In the genomic region with DNA sequence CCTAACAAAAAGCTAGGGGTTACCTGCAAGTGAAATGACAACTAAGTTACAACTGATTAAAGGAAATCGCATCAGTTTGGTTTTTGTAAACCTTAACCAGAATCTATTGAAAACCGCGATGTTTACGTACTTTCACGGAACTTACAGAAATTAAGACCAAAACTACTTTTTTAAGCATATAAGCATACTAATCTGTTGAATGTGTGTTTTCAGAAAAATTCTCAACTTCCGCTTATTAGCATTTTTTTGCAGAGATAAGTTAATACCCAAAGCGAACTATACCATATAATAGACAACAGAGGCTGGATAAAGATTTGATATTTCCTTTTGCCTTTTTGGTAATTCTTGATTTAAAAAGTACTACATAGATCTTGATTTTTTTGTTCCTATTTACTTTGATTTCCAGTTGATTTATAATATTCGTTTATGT, we compare ENCODE assay signal across 7 mouse cellular contexts. TPM values are rescaled to one million over a fixed set of nuclear protein-coding genes. Genes with fewer than 3 reads are reported as not detected.
DNase-seq lines count a peak whose midpoint lies in the region; ATAC-seq and TF ChIP-seq lines count a peak whose summit lies in the region.

No protein-coding gene starts in this region.

- DNase-seq in lung, postnatal 25 days (ENCODE audit: low spot score): no peak
- DNase-seq in MN1 (ENCODE audit: low spot score): no peak
- DNase-seq in gastrocnemius, postnatal 36 days: no peak

- ATAC-seq in lung, embryonic 16.5 days (ENCODE audit: low read depth): no peak
- no peak for ATAC-seq in limb, embryonic 12.5 days (ENCODE audit: insufficient number of reproducible peaks, insufficient read depth, low FRiP score, low TSS enrichment, low read depth)
- no peak for ATAC-seq in stomach, embryonic 14.5 days (ENCODE audit: insufficient number of reproducible peaks, insufficient read depth, low FRiP score, low read depth)

- H3K4me3 ChIP-seq in lung, embryonic 16.5 days (ENCODE audit: low read length): peak overlapping the region; percentile 98
- peak overlapping the region; percentile 93 for H3K4me3 ChIP-seq in embryonic fibroblast, embryonic 13.5 days (ENCODE audit: insufficient read depth, low read length)
- peak overlapping the region; percentile 95 for H3K4me3 ChIP-seq in limb, embryonic 12.5 days (replicated peaks)
- H3K4me3 ChIP-seq in stomach, embryonic 14.5 days (ENCODE audit: low read depth, low read length): peak overlapping the region; percentile 97

- intact Hi-C loops in gastrocnemius, postnatal 36 days (cut with DNase I): no loop called here

- H3K36me3 ChIP-seq in lung, embryonic 16.5 days (ENCODE audit: control insufficient read depth, insufficient read depth, low read length): no peaks in the 10 kb centered on the region
- peaks cover 9% of the 10 kb centered on the region; the same call in 1 of the 2 replicates for H3K36me3 ChIP-seq in limb, embryonic 12.5 days
- no peaks in the 10 kb centered on the region; the same call in 1 of the 2 replicates for H3K36me3 ChIP-seq in stomach, embryonic 14.5 days (ENCODE audit: control insufficient read depth, insufficient read depth, low read length)

- peak overlapping the region; percentile 96 for H3K9ac ChIP-seq in lung, embryonic 16.5 days (ENCODE audit: low read length)
- H3K9ac ChIP-seq in limb, embryonic 12.5 days (replicated peaks): peak overlapping the region; percentile 97
- peak overlapping the region; percentile 96 for H3K9ac ChIP-seq in stomach, embryonic 14.5 days (replicated peaks; ENCODE audit: low read depth, low read length)

- H3K4me2 ChIP-seq in lung, embryonic 16.5 days (ENCODE audit: low read depth, low read length): peak overlapping the region; percentile 96
- H3K4me2 ChIP-seq in limb, embryonic 12.5 days: peak overlapping the region; percentile 73
- H3K4me2 ChIP-seq in stomach, embryonic 14.5 days (replicated peaks; ENCODE audit: low read depth, low read length): peak overlapping the region; percentile 75

- no peaks in the 10 kb centered on the region for H3K27me3 ChIP-seq in lung, embryonic 16.5 days (ENCODE audit: control insufficient read depth, insufficient read depth, low read depth, low read length)
- no peaks in the 10 kb centered on the region for H3K27me3 ChIP-seq in limb, embryonic 12.5 days
- no peaks in the 10 kb centered on the region for H3K27me3 ChIP-seq in stomach, embryonic 14.5 days (ENCODE audit: control insufficient read depth, insufficient read depth, low read length)

- no peak for TF ChIP-seq POLR2A in embryonic fibroblast, embryonic 13.5 days (IDR thresholded peaks at IDR 0.05; ENCODE audit: low read depth, low read length)

- 12% methylated on average over 8 of the region's 8 CpGs for WGBS in lung, embryonic 16.5 days
- 17% methylated on average over 8 of the region's 8 CpGs for WGBS in limb, embryonic 12.5 days
- 11% methylated on average over 8 of the region's 8 CpGs for WGBS in stomach, embryonic 14.5 days

- peak overlapping the region; percentile 98; the same call in 1 of the 2 replicates for H3K27ac ChIP-seq in lung, embryonic 16.5 days (ENCODE audit: low read length)
- no peak overlapping the region for H3K27ac ChIP-seq in embryonic fibroblast, embryonic 13.5 days (ENCODE audit: insufficient read depth, low read length)
- H3K27ac ChIP-seq in limb, embryonic 12.5 days: peak overlapping the region; percentile 99; the same call in 1 of the 2 replicates
- H3K27ac ChIP-seq in stomach, embryonic 14.5 days (ENCODE audit: low read length): no peak overlapping the region; the same call in 1 of the 2 replicates

- peaks cover 12% of the 10 kb centered on the region for H3K4me1 ChIP-seq in lung, embryonic 16.5 days (replicated peaks; ENCODE audit: control insufficient read depth, insufficient read depth, low read length)
- no peaks in the 10 kb centered on the region; the same call in 1 of the 2 replicates for H3K4me1 ChIP-seq in embryonic fibroblast, embryonic 13.5 days (ENCODE audit: control insufficient read depth, insufficient read depth, low read length)
- peaks cover 15% of the 10 kb centered on the region for H3K4me1 ChIP-seq in limb, embryonic 12.5 days (replicated peaks)
- peaks cover 9% of the 10 kb centered on the region for H3K4me1 ChIP-seq in stomach, embryonic 14.5 days (ENCODE audit: control insufficient read depth, insufficient read depth, low read length)

- no peak for TF ChIP-seq CTCF in embryonic fibroblast, embryonic 13.5 days (IDR thresholded peaks at IDR 0.05; ENCODE audit: borderline replicate concordance, insufficient read depth, low read length)

- H3K9me3 ChIP-seq in lung, embryonic 16.5 days (ENCODE audit: control insufficient read depth, low read length): no peaks in the 10 kb centered on the region
- no peaks in the 10 kb centered on the region for H3K9me3 ChIP-seq in limb, embryonic 12.5 days
- no peaks in the 10 kb centered on the region for H3K9me3 ChIP-seq in stomach, embryonic 14.5 days (ENCODE audit: control insufficient read depth, low read depth, low read length)

RNA-seq across cellular contexts. Expression of gene Zbtb44, which starts 1.0 kb away (rescaled TPM):
- 7.1 and 7.6 TPM in 2 replicates for polyA plus RNA-seq in lung, embryonic 16.5 days (2015; fragmentation: Nextera tagmentation; extraction: Ambion mirVana)
- 16.7 and 21.1 TPM in 2 replicates for polyA plus RNA-seq in embryonic fibroblast, embryonic 13.5 days (2011; ENCODE audit: insufficient read length, low read depth, missing spikeins)
- 7.8 and 10.6 TPM in 2 replicates for polyA plus RNA-seq in limb, embryonic 12.5 days (2016; fragmentation: Nextera tagmentation; extraction: Ambion mirVana)
- polyA plus RNA-seq in stomach, embryonic 14.5 days (2014; fragmentation: Nextera tagmentation; extraction: Ambion mirVana): 9.5 and 10.8 TPM in 2 replicates
- total RNA-seq in gastrocnemius, postnatal 36 days (2021): 10 to 100 TPM; 55.5 to 61.7 TPM

Comparison
In these comparisons a context has a peak if more than half of its experiments do, and no peak if none do; other contexts are left out.
1. H3K27ac ChIP-seq: peak in lung, embryonic 16.5 days (single experiment) and limb, embryonic 12.5 days (single experiment); none in embryonic fibroblast, embryonic 13.5 days (single experiment) and stomach, embryonic 14.5 days (single experiment).
2. Peak in every context shown above with its lines, with median percentiles within 50 percentile points of each other: H3K4me2 ChIP-seq, H3K4me3 ChIP-seq and H3K9ac ChIP-seq.